Mouse (Mus musculus): ENCODE data around the gene Wnt10a. TPM values are rescaled to one million over a fixed set of nuclear protein-coding genes. Genes with fewer than 3 reads are reported as not detected.

The Wnt10a gene
- polyA plus RNA-seq (2015; fragmentation: Illumina TruSeq; extraction: RNeasy Lipid Tissue Mini Kit (QIAGEN cat#74804); ENCODE audit: insufficient read depth, low read depth, low replicate concordance): not detected

GRCm38 (mm10) chr1:74791249-74791648, at the start of gene Wnt10a:
Gene Wnt10a (plus strand): TSS chr1:74791516.

GRCm38 (mm10) chr1:74748643-74749271, 42.6 kb upstream of the Wnt10a start, which contains the start of gene Prkag3:
Gene Prkag3 (minus strand): TSS chr1:74749221.

GRCm38 (mm10) chr1:74771845-74771930, 19.6 kb upstream of the Wnt10a start, which contains the start of gene Wnt6:
Gene Wnt6 (plus strand): TSS chr1:74771892.

Other genes with a start within 250 kb of the Wnt10a start
- gene Plcd4, start 248.6 kb upstream of the Wnt10a start, polyA plus RNA-seq (2015; fragmentation: Illumina TruSeq; extraction: RNeasy Lipid Tissue Mini Kit (QIAGEN cat#74804); ENCODE audit: insufficient read depth, low read depth, low replicate concordance): not detected
- 1.4 TPM for gene Usp37, start 247.2 kb upstream of the Wnt10a start, polyA plus RNA-seq (2015; fragmentation: Illumina TruSeq; extraction: RNeasy Lipid Tissue Mini Kit (QIAGEN cat#74804); ENCODE audit: insufficient read depth, low read depth, low replicate concordance)
- 3.1 TPM for gene Zfp142, start 203.3 kb upstream of the Wnt10a start, polyA plus RNA-seq (2015; fragmentation: Illumina TruSeq; extraction: RNeasy Lipid Tissue Mini Kit (QIAGEN cat#74804); ENCODE audit: insufficient read depth, low read depth, low replicate concordance)
- gene Bcs1l, start 203.2 kb upstream of the Wnt10a start, polyA plus RNA-seq (2015; fragmentation: Illumina TruSeq; extraction: RNeasy Lipid Tissue Mini Kit (QIAGEN cat#74804); ENCODE audit: insufficient read depth, low read depth, low replicate concordance): 3.8 TPM
- gene Rnf25, start 190.1 kb upstream of the Wnt10a start, polyA plus RNA-seq (2015; fragmentation: Illumina TruSeq; extraction: RNeasy Lipid Tissue Mini Kit (QIAGEN cat#74804); ENCODE audit: insufficient read depth, low read depth, low replicate concordance): 30.5 TPM
- 1.3 TPM for gene Stk36, start 190.1 kb upstream of the Wnt10a start, polyA plus RNA-seq (2015; fragmentation: Illumina TruSeq; extraction: RNeasy Lipid Tissue Mini Kit (QIAGEN cat#74804); ENCODE audit: insufficient read depth, low read depth, low replicate concordance)
- 6.9 TPM for gene Ttll4, start 129.8 kb upstream of the Wnt10a start, polyA plus RNA-seq (2015; fragmentation: Illumina TruSeq; extraction: RNeasy Lipid Tissue Mini Kit (QIAGEN cat#74804); ENCODE audit: insufficient read depth, low read depth, low replicate concordance)
- gene Cyp27a1, start 77.9 kb upstream of the Wnt10a start, polyA plus RNA-seq (2015; fragmentation: Illumina TruSeq; extraction: RNeasy Lipid Tissue Mini Kit (QIAGEN cat#74804); ENCODE audit: insufficient read depth, low read depth, low replicate concordance): 17.1 TPM
- not detected for gene Prkag3, start 42.3 kb upstream of the Wnt10a start, polyA plus RNA-seq (2015; fragmentation: Illumina TruSeq; extraction: RNeasy Lipid Tissue Mini Kit (QIAGEN cat#74804); ENCODE audit: insufficient read depth, low read depth, low replicate concordance)
- 0.41 TPM for gene Wnt6, start 19.6 kb upstream of the Wnt10a start, polyA plus RNA-seq (2015; fragmentation: Illumina TruSeq; extraction: RNeasy Lipid Tissue Mini Kit (QIAGEN cat#74804); ENCODE audit: insufficient read depth, low read depth, low replicate concordance)
- gene Cdk5r2, start 63.4 kb downstream of the Wnt10a start, polyA plus RNA-seq (2015; fragmentation: Illumina TruSeq; extraction: RNeasy Lipid Tissue Mini Kit (QIAGEN cat#74804); ENCODE audit: insufficient read depth, low read depth, low replicate concordance): 0.76 TPM
- 0.76 TPM for gene Fev, start 93.9 kb downstream of the Wnt10a start, polyA plus RNA-seq (2015; fragmentation: Illumina TruSeq; extraction: RNeasy Lipid Tissue Mini Kit (QIAGEN cat#74804); ENCODE audit: insufficient read depth, low read depth, low replicate concordance)
- gene Cryba2, start 101.6 kb downstream of the Wnt10a start, polyA plus RNA-seq (2015; fragmentation: Illumina TruSeq; extraction: RNeasy Lipid Tissue Mini Kit (QIAGEN cat#74804); ENCODE audit: insufficient read depth, low read depth, low replicate concordance): 2.2 TPM
- not detected for gene Cfap65, start 144.1 kb downstream of the Wnt10a start, polyA plus RNA-seq (2015; fragmentation: Illumina TruSeq; extraction: RNeasy Lipid Tissue Mini Kit (QIAGEN cat#74804); ENCODE audit: insufficient read depth, low read depth, low replicate concordance)
- gene Ihh, start 160.2 kb downstream of the Wnt10a start, polyA plus RNA-seq (2015; fragmentation: Illumina TruSeq; extraction: RNeasy Lipid Tissue Mini Kit (QIAGEN cat#74804); ENCODE audit: insufficient read depth, low read depth, low replicate concordance): not detected

All from pancreas, adult 10 weeks (tissue).